Mouse (Mus musculus): ENCODE results near the gene Mthfd2. TPM values are rescaled to one million over a fixed set of nuclear protein-coding genes. Genes with fewer than 3 reads are reported as not detected.

Gene Mthfd2
- 21.1 and 23.0 TPM in 2 replicates for polyA plus RNA-seq (2015; fragmentation: Nextera tagmentation; extraction: Ambion mirVana)

DNA sequence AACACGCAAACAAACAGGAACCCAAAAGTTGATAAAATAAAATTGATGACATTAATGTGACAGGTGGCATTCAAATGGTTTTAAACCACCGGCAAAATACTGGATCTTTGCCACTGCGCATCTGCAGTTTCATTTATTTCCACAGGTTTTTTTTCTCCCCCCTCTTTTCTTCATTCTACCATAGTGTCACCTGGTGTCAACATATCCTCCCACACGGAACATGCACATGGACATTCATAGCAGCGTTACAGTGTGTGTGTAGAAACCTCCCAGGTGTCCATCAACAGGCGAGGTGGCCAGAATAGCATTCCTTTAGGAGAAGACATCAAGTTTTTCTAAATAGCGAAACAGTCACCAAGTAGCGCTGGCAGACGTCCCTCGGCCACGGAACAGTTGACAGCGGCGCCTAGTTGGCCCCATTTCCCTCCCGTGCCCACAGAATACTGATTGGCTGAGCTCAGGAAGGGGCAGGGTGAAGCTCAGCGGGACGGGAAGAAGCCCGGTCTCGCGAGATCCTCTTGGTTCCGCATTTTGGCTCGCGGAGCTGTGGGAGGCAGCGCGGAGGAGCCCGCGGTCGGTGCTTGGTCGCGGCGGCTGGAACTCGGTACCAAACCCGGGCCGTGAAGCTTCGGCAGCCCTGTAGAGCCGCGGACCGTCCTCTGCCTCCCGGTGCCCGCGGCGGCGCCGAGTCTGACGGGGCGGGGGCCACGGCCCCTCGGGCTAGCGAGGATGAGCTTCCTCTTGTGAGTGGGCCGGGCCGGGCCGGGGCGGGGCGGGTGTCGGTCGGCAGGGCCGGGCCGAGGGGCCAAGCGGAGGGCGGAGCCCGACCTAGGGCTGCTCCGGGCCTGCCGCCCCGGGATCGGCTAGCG lies at the start of gene Mthfd2, which contains the start of gene Mob1a:
Gene Mthfd2 (minus strand): TSS at position 384 of the 869 bp plus-strand sequence.
Gene Mob1a (plus strand): TSS at position 492 of the 869 bp plus-strand sequence.
- no peaks in the 10 kb centered on the region; the same call in 1 of the 2 replicates for H3K4me1 ChIP-seq (replicated peaks; ENCODE audit: control insufficient read depth, insufficient read depth)
- H3K27me3 ChIP-seq (ENCODE audit: control insufficient read depth, insufficient read depth, low read length): no peaks in the 10 kb centered on the region
- peak within 1 kb of the TSS; percentile 88 for H3K9ac ChIP-seq (ENCODE audit: low read length)
- no peaks in the 10 kb centered on the region for H3K9me3 ChIP-seq (ENCODE audit: control insufficient read depth, low read length)
- peak within 1 kb of the TSS; percentile 73 for H3K4me2 ChIP-seq (replicated peaks; ENCODE audit: low read depth)
- peak within 1 kb of the TSS; percentile 96 for H3K27ac ChIP-seq (replicated peaks)
- WGBS: 2% methylated on average over 63 of the region's 65 CpGs
- H3K4me3 ChIP-seq (ENCODE audit: low read depth, low read length): peak within 1 kb of the TSS; percentile 76
- ATAC-seq (ENCODE audit: low FRiP score, low TSS enrichment) (peak; percentile 98), DNase-seq (ENCODE audit: low spot score) (peak; percentile 95)
- TF ChIP-seq EP300 (optimal IDR thresholded peaks at IDR 0.05) (peak; percentile 99), CTCF (IDR thresholded peaks at IDR 0.05; ENCODE audit: low read depth) (peak; percentile 32)
- peaks cover 4% of the 10 kb centered on the region; the same call in 1 of the 2 replicates for H3K36me3 ChIP-seq (ENCODE audit: control insufficient read depth, insufficient read depth, low read length)

DNA sequence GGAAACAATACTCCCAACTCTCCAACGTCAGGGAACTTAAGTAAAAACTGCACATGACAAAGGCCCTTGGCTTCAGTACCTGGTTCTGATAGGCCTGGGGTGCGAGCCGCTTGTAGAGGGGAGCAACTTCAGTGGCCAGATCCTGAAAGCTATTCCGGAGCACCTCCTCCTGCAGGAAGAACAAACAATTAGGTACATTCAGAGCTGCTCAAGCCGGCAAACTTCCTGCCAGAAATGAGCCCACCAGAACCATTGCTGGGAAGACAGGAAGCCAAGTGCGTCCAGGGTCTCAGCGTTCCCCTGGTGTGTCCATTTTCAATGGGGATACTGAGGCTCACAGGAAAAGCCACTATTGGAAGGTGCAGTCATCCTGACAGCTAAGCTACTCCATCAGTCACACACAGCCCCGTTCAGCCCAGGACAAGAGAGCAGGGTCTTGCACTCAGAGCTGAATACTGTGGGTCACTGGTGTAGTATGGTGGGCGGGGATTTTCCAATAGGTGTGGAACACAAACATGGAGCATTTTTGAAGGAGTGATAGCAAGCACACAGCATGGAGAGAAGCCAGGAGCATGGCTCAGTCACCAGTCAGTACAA lies 48.1 kb upstream of the Mthfd2 start:
- no peaks in the 10 kb centered on the region for H3K9me3 ChIP-seq (ENCODE audit: control insufficient read depth, low read length)
- H3K4me2 ChIP-seq (replicated peaks; ENCODE audit: low read depth): no peak overlapping the region
- peaks cover 72% of the 10 kb centered on the region for H3K36me3 ChIP-seq (ENCODE audit: control insufficient read depth, insufficient read depth, low read length)
- 80% methylated on average over 9 of the region's 9 CpGs for WGBS
- H3K27me3 ChIP-seq (ENCODE audit: control insufficient read depth, insufficient read depth, low read length): no peaks in the 10 kb centered on the region
- H3K4me1 ChIP-seq (replicated peaks; ENCODE audit: control insufficient read depth, insufficient read depth): no peaks in the 10 kb centered on the region
- no peak overlapping the region for H3K4me3 ChIP-seq (ENCODE audit: low read depth, low read length)
- H3K9ac ChIP-seq (ENCODE audit: low read length): no peak overlapping the region
- ATAC-seq (ENCODE audit: low FRiP score, low TSS enrichment) (no peak), DNase-seq (ENCODE audit: low spot score) (no peak)
- H3K27ac ChIP-seq (replicated peaks): no peak overlapping the region
- no peak for TF ChIP-seq EP300 (optimal IDR thresholded peaks at IDR 0.05)
- no peak for TF ChIP-seq CTCF (IDR thresholded peaks at IDR 0.05; ENCODE audit: low read depth)

- no peaks in the 10 kb centered on the region for H3K9me3 ChIP-seq (ENCODE audit: control insufficient read depth, low read length)
- 82% methylated on average over 3 of the region's 3 CpGs for WGBS
- TF ChIP-seq CTCF (IDR thresholded peaks at IDR 0.05; ENCODE audit: low read depth) (no peak), EP300 (optimal IDR thresholded peaks at IDR 0.05) (no peak)
- DNase-seq (ENCODE audit: low spot score) (no peak), ATAC-seq (ENCODE audit: low FRiP score, low TSS enrichment) (no peak)
- H3K9ac ChIP-seq (ENCODE audit: low read length): no peak overlapping the region
- H3K36me3 ChIP-seq (ENCODE audit: control insufficient read depth, insufficient read depth, low read length): peaks cover 70% of the 10 kb centered on the region
- H3K27me3 ChIP-seq (ENCODE audit: control insufficient read depth, insufficient read depth, low read length): no peaks in the 10 kb centered on the region
- H3K4me1 ChIP-seq (replicated peaks; ENCODE audit: control insufficient read depth, insufficient read depth): no peaks in the 10 kb centered on the region
- no peak overlapping the region for H3K4me3 ChIP-seq (ENCODE audit: low read depth, low read length)
- no peak overlapping the region for H3K27ac ChIP-seq (replicated peaks)
- H3K4me2 ChIP-seq (replicated peaks; ENCODE audit: low read depth): no peak overlapping the region
These were observed 45.6 kb upstream of the Mthfd2 start for GRCm38 (mm10) chr6:83371350-83371749.

- 82% methylated on average over 21 of the region's 21 CpGs for whole genome bisulfite sequencing
- no peak overlapping the region for H3K27ac ChIP-seq (replicated peaks)
- no peaks in the 10 kb centered on the region for H3K4me1 ChIP-seq (replicated peaks; ENCODE audit: control insufficient read depth, insufficient read depth)
- H3K4me3 ChIP-seq (ENCODE audit: low read depth, low read length): no peak overlapping the region
- H3K36me3 ChIP-seq (ENCODE audit: control insufficient read depth, insufficient read depth, low read length): peaks cover 65% of the 10 kb centered on the region
- no peak overlapping the region for H3K4me2 ChIP-seq (replicated peaks; ENCODE audit: low read depth)
- ATAC-seq (ENCODE audit: low FRiP score, low TSS enrichment): no peak
- H3K9ac ChIP-seq (ENCODE audit: low read length): no peak overlapping the region
- no peak for DNase-seq (ENCODE audit: low spot score)
- H3K27me3 ChIP-seq (ENCODE audit: control insufficient read depth, insufficient read depth, low read length): no peaks in the 10 kb centered on the region
- H3K9me3 ChIP-seq (ENCODE audit: control insufficient read depth, low read length): no peaks in the 10 kb centered on the region
- TF ChIP-seq CTCF (IDR thresholded peaks at IDR 0.05; ENCODE audit: low read depth) (no peak), EP300 (optimal IDR thresholded peaks at IDR 0.05) (no peak)
These were observed 44.7 kb upstream of the Mthfd2 start for GRCm38 (mm10) chr6:83370316-83370965.

DNA sequence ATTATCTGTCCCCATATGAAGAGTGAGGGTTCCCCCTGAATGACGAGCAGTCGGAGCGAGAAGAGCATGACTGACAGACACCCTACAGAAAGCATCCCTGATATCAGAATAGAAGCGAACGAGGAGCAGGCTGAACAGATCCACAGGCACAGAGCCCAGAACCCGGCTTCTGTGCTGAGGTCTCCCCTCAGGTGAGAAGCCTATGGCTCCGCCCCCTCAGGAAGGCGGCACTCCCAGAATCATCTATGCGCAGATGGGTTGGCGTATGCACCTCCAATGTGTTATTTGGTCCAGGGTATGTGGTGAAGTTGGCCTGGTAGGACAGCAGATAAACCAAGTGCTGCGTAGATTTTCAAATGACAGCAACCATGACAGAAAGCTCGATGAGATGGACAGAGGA lies 37.4 kb upstream of the Mthfd2 start:
- Histone ChIP-seq H3K27me3 (ENCODE audit: control insufficient read depth, insufficient read depth, low read length) (no peaks in the 10 kb centered on the region), H3K36me3 (ENCODE audit: control insufficient read depth, insufficient read depth, low read length) (peaks cover 31% of the 10 kb centered on the region), H3K4me2 (replicated peaks; ENCODE audit: low read depth) (no peak overlapping the region), H3K9ac (ENCODE audit: low read length) (no peak overlapping the region), H3K4me1 (replicated peaks; ENCODE audit: control insufficient read depth, insufficient read depth) (no peaks in the 10 kb centered on the region), H3K4me3 (ENCODE audit: low read depth, low read length) (no peak overlapping the region), H3K9me3 (ENCODE audit: control insufficient read depth, low read length) (no peaks in the 10 kb centered on the region), H3K27ac (replicated peaks) (no peak overlapping the region)
- TF ChIP-seq EP300 (optimal IDR thresholded peaks at IDR 0.05) (no peak), CTCF (IDR thresholded peaks at IDR 0.05; ENCODE audit: low read depth) (no peak)
- DNase-seq (ENCODE audit: low spot score): no peak
- 85% methylated on average over 12 of the region's 12 CpGs for WGBS
- no peak for ATAC-seq (ENCODE audit: low FRiP score, low TSS enrichment)
